Mouse (Mus musculus) hindbrain, postnatal 0 days (tissue): ENCODE measurements at regions not wholly inside any gene's neighbourhood (a gene's known extent, or its start where the extent isn't known, plus 50 kb on each side); places are given as distances from the start of the nearest gene placed in this dataset.
A peak's percentile ranks its signal among the peaks of the same experiment; 100 is the strongest.
"Not testable (repeated sequence)": the region's sequence is repeated elsewhere in the genome, so short reads cannot be mapped to it uniquely, and the experiment has no call there.

Source experiments
- ATAC-seq: fragments of 200-750 bp; cut with Nextera tagmentation; 2 replicates; pipeline ENCODE4 v1.8.0; 2017; ENCODE audit warnings: mild to moderate bottlenecking, moderate TSS enrichment, moderate library complexity
- DNase-seq: peaks from one replicate; pipeline ENCODE4 v3.0.0-alpha.2; 2015; ENCODE audit warnings: low spot score
- H3K27ac ChIP-seq: fragments of 300-500 bp; sonication (generic); 2 replicates; pipeline ENCODE4 v1.5.1; 2014; ENCODE audit warnings: mild to moderate bottlenecking
- H3K27me3 ChIP-seq: fragments of 300-500 bp; sonication (generic); 2 replicates; pipeline ENCODE4 v1.6.1; 2014; ENCODE audit warnings: low read length, mixed read lengths; ENCODE audit not compliant: insufficient read depth
- H3K36me3 ChIP-seq: fragments of 300-500 bp; sonication (generic); 2 replicates; pipeline ENCODE4 v1.6.1; 2014; ENCODE audit warnings: low read length, mixed read lengths; ENCODE audit not compliant: insufficient read depth
- H3K4me1 ChIP-seq: fragments of 300-500 bp; sonication (generic); 2 replicates; pipeline ENCODE4 v1.6.1; 2014; ENCODE audit warnings: antibody characterized with exemption, low read length, mixed read lengths; ENCODE audit not compliant: insufficient read depth
- H3K4me2 ChIP-seq: fragments of 300-500 bp; sonication (generic); 2 replicates; pipeline ENCODE4 v1.6.1; 2014; ENCODE audit warnings: low read depth, mild to moderate bottlenecking, low read length, moderate library complexity, mixed read lengths
- H3K4me3 ChIP-seq: fragments of 300-500 bp; sonication (generic); 2 replicates; pipeline ENCODE4 v1.5.1; 2014; ENCODE audit warnings: low read length
- H3K9ac ChIP-seq: fragments of 300-500 bp; sonication (generic); replicated peaks from 2 replicates; pipeline ENCODE4 v1.6.1; 2014; ENCODE audit warnings: mild to moderate bottlenecking, low read length, moderate library complexity, mixed read lengths
- H3K9me3 ChIP-seq: fragments of 300-500 bp; sonication (generic); 2 replicates; pipeline ENCODE4 v1.6.1; 2016; ENCODE audit warnings: low read length, mixed read lengths
- CTCF ChIP-seq: IDR thresholded peaks from 2 replicates; pipeline ENCODE4 v1.5.1; 2016; ENCODE audit warnings: antibody characterized with exemption, control low read depth, low read depth
- WGBS: fragments of 180-500 bp; shearing (Covaris S2); extraction: QIAGEN DNeasy Blood & Tissue Kit; methylation state at CpG from one replicate; pipeline ENCODE4 v1.1.7; 2014; 5-methylcytosine and 5-hydroxymethylcytosine counted together

DNA sequence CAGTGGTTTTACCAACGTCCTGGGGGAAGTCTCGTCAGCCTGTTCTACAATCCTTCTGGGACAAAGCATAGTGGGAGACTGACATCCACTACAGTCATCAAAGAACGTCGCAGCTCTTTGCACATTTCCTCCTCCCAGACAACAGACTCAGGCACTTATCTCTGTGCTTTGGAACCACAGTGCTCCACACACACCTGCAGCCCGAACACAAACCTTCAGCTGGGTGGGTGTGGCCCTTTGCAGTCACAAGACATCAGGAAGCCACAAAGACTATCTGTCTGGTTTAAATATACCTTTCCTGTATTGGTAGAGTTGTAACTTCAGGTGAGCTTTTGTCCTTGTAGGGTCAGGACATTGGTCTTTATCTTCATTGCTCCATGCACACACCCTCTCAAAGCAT lies 708.6 kb downstream of the Dad1 start:
- no peaks in the 10 kb centered on the region for H3K9me3 ChIP-seq
- no peaks in the 10 kb centered on the region for H3K4me1 ChIP-seq
- no peak overlapping the region for H3K4me2 ChIP-seq
- H3K27me3 ChIP-seq, result no peaks in the 10 kb centered on the region
- no peak overlapping the region for H3K4me3 ChIP-seq
- no peak for TF ChIP-seq CTCF
- H3K27ac ChIP-seq, result no peak overlapping the region
- no peaks in the 10 kb centered on the region for H3K36me3 ChIP-seq
- WGBS, result 62% methylated on average over 5 of the region's 5 CpGs
- ATAC-seq (no peak), DNase-seq (no peak)
- H3K9ac ChIP-seq, result no peak overlapping the region

DNA sequence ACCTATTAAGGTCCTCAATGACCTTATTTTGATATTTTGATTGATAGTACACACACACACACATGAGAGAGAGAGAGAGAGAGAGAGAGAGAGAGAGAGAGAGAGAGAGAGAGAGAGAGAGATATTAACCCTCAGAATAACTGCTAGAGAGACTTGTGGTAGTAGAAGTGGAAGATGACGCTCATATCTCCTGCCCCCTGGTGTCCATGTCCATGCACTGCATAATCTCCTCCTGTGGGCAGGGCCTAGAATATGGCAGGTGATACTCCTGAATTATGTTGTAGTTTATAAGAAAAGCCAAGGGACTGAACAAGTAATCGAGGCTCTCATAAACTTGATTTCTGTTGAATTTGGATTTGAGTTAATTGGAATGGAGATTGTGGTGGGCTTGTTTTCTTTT lies 712.3 kb downstream of the Dad1 start:
- H3K4me3 ChIP-seq, H3K4me1 ChIP-seq, H3K36me3 ChIP-seq, DNase-seq, H3K9me3 ChIP-seq, H3K4me2 ChIP-seq, H3K9ac ChIP-seq, H3K27me3 ChIP-seq, ATAC-seq, H3K27ac ChIP-seq: not testable (repeated sequence)
- 68% methylated on average over 2 of the region's 2 CpGs for WGBS
- peak; percentile 50 for TF ChIP-seq CTCF

DNA sequence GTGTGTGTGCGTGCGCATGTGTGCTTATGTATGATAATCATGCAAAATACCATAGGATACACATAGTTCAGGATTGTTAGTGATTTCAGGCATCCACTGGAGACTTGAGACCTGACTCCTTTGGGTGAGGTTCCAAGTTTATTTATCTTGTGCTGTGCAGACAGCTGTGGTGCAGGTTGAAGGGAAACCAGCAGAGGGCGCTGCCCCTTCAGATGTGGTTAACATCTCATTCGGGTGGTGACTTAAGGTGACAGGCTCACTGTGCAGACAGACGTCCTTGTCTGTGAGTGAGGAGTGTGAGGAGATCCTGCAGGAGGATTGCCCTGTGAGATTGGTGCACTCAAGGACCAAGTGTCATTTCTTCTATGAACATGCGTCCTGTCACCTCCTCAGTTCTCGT lies 716.0 kb downstream of the Dad1 start:
- ATAC-seq, H3K27ac ChIP-seq, H3K4me1 ChIP-seq, H3K4me3 ChIP-seq, H3K36me3 ChIP-seq, H3K9ac ChIP-seq, H3K9me3 ChIP-seq, H3K4me2 ChIP-seq, DNase-seq, H3K27me3 ChIP-seq: not testable (repeated sequence)
- WGBS, result 59% methylated on average over 7 of the region's 7 CpGs
- peak; percentile 31; the same call in 1 of the 2 replicates for TF ChIP-seq CTCF

DNA sequence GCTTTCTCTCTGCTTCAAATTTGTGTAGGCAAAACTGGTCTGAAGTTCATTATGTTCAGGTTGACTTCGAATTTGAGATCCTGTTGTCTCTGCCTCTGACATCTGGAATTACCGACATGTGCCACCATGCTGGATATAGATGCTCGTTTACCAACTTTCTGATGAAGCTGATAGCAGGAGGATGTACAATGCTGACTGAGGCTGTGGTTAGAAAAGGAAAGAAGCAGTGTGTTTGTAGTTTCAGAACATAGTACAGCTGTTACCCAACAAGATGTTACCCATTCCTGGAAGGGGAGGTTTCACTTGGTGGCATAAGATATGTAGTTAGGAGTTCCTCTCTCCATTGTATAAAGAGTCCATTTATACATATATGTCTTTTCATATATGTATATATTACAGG lies 730.5 kb downstream of the Dad1 start:
- H3K9me3 ChIP-seq, ATAC-seq, H3K4me3 ChIP-seq, H3K36me3 ChIP-seq, H3K4me2 ChIP-seq, H3K27ac ChIP-seq, H3K27me3 ChIP-seq, DNase-seq, H3K4me1 ChIP-seq, H3K9ac ChIP-seq: not testable (repeated sequence)
- no CpG with 5 or more reads among the region's 3 CpGs for WGBS

DNA sequence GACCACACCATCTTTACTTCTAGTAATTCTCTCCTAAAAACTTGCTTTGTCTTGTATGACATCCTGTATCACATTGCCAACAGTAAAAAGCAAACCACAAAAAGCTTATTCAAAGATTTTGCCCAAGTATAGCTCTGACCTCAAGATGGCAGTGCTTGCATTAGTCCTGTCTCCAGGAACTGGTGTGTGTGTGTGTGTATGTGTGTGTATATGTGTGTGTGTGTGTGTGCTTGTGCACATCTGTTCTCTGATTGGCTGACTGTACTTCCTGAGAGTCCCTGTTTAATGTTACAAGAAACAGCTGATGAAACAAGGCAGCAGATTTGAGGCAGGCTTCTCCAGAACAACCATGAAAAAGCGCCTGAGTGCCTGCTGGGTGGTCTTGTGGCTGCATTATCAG lies 735.0 kb downstream of the Dad1 start:
- ATAC-seq, H3K27ac ChIP-seq, H3K36me3 ChIP-seq, H3K9ac ChIP-seq, H3K9me3 ChIP-seq, H3K4me1 ChIP-seq, H3K27me3 ChIP-seq, DNase-seq, H3K4me2 ChIP-seq, H3K4me3 ChIP-seq: not testable (repeated sequence)
- WGBS, result no CpG with 5 or more reads among the region's 1 CpGs

DNA sequence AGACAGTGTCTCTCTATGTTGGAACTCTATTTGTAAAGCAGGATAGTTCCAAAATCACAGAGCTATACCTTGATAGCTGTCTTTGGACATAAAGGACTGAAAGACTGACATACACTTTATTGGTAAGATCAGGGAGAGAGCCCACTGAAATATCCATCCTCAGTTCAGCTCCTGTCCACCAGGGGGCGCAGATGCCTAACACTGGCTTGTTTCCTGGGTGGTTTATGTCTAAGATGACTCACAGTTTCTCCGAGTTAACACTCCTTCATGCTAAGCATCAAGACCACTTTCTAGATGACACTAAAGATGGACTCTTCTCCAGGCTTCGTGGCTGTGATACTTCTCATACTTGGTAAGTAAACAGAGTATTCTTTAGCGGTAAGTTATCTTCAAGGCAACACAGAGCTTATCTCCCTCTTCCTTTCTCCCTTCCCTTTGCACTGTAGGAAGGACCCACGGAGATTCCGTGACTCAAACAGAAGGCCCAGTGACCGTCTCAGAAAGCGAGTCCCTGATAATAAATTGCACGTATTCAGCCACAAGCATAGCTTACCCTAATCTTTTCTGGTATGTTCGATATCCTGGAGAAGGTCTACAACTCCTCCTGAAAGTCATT lies 737.2 kb downstream of the Dad1 start:
- not testable (repeated sequence) for H3K9ac ChIP-seq, H3K27ac ChIP-seq, H3K4me2 ChIP-seq, H3K36me3 ChIP-seq, ATAC-seq, H3K9me3 ChIP-seq, H3K4me3 ChIP-seq, H3K4me1 ChIP-seq, H3K27me3 ChIP-seq, DNase-seq
- WGBS, result no CpG with 5 or more reads among the region's 10 CpGs

DNA sequence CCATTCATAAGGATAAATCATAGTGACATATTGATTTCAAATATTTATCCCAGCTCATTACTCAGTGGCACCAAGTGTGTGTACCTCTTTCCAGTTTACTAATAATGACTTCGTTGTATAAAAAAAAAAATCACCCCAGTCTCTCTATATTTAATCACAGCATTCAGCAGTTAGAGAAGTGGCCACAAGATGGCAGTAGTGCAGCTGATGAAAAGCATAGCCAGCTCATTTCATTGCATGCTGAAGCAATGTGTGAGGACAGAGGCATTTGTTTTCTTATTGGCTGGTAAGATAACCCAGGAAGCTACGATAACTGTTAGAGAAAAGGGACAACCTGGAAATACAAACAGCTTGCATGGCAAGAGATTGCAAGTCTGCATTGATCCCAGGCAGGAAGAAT lies 748.5 kb downstream of the Dad1 start:
- not testable (repeated sequence) for H3K36me3 ChIP-seq, H3K9me3 ChIP-seq, H3K4me1 ChIP-seq, H3K4me2 ChIP-seq, H3K9ac ChIP-seq, H3K27me3 ChIP-seq, H3K4me3 ChIP-seq, H3K27ac ChIP-seq
- peak; percentile 60 for TF ChIP-seq CTCF
- ATAC-seq, result peak; percentile 72; the same call in 1 of the 2 replicates
- DNase-seq, result peak; percentile 76
- 40% methylated on average over 1 of the region's 2 CpGs for WGBS

DNA sequence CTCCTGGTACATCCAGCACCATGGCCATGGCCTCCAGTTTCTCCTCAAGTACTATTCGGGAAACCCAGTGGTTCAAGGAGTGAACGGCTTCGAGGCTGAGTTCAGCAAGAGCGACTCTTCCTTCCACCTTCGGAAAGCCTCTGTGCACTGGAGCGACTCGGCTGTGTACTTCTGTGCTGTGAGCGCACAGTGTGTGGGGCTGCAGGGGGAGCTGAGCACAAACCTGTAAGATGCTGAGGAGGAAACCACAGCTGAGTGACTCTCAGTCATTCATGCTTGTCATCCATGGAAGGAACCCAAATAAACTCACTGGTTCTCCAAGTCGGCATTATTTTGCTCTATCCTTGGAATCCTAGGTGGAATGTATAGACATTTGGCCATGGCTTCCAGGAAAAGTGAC lies 765.5 kb downstream of the Dad1 start:
- not testable (repeated sequence) for H3K9ac ChIP-seq, H3K27me3 ChIP-seq, H3K36me3 ChIP-seq, H3K9me3 ChIP-seq, H3K4me2 ChIP-seq, ATAC-seq, H3K4me1 ChIP-seq, H3K27ac ChIP-seq, DNase-seq, H3K4me3 ChIP-seq
- WGBS, result 88% methylated on average over 5 of the region's 9 CpGs

DNA sequence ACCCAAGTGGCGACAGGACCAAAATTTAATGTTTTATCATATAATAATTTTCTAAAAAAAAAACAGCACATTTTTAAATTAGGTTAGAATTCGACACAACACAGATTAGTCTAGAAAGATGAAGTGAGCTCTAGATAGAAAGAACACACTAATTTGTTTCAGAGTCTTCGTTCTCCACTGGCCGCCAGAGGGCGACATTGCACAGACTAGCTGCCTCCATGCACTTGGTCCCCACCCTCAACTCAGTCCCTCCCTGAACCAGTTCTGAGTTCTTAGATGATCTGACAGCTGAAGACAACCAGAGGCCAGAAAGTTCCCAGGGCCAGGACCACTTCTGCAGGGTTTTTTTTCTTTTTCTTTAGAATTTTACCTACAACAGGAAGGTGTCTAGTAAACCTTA lies 766.3 kb downstream of the Dad1 start:
- WGBS, result 27% methylated on average over 5 of the region's 5 CpGs
- H3K4me3 ChIP-seq, H3K4me2 ChIP-seq, H3K27me3 ChIP-seq, H3K27ac ChIP-seq, H3K9ac ChIP-seq, DNase-seq, H3K36me3 ChIP-seq, ATAC-seq, H3K9me3 ChIP-seq, H3K4me1 ChIP-seq: not testable (repeated sequence)

DNA sequence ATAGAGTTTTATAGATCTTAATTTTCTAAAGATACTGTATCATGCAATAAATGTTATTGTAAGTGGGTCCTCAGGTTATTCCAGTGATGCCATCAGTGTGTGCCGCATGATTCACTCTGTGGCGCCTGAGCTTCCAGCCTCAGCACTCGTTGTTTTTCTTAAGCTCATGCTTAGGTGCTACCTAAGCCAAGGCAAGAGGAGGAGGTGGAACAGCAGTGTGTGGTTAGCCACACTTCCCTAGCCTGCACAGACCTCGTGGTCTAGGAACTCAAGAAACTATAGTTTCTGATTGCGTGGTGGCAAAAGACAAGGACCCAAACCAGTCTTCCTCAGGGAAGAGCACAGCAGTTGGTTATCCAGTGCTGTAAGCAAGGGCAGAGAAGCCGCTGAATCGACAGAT lies 779.7 kb downstream of the Dad1 start:
- H3K27me3 ChIP-seq, H3K9ac ChIP-seq, H3K4me2 ChIP-seq, ATAC-seq, H3K4me3 ChIP-seq, H3K27ac ChIP-seq, H3K36me3 ChIP-seq, H3K4me1 ChIP-seq, DNase-seq, H3K9me3 ChIP-seq: not testable (repeated sequence)
- WGBS, result 87% methylated on average over 7 of the region's 7 CpGs
